Mouse (Mus musculus) 416B (cell line): ENCODE measurements around the gene Pidd1.
"Not testable (repeated sequence)": the region's sequence is repeated elsewhere in the genome, so short reads cannot be mapped to it uniquely, and the experiment has no call there.

Source experiments
- DNase-seq: peaks from one replicate; pipeline ENCODE4 v3.0.0; 2011; ENCODE audit warnings: low read depth

The Pidd1 gene

DNA sequence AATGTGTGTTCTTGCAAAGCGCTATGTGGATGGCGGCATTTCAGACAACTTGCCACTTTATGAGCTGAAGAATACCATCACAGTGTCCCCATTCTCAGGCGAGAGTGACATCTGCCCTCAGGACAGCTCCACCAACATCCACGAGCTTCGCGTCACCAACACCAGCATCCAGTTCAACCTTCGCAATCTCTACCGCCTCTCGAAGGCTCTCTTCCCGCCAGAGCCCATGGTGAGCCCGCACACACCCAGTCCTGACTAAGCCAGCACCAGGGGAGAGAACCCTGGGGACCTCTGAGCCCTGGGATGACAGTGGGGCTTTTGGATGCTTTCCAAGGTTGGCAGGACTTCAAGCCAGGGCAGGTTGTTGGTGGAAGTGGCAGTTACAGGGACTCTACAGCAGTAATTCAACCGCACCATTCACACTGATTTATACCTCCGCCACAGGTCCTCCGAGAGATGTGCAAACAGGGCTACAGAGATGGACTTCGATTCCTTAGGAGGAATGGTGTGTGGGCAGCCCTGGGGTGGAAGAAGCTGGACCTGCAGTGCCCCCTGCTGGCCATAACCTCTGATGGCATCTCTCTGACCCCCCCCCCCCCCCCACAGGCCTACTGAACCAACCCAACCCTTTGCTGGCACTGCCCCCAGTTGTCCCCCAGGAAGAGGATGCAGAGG, 14.3 kb upstream of the Pidd1 start:
- peak; percentile 61 for DNase-seq

DNA sequence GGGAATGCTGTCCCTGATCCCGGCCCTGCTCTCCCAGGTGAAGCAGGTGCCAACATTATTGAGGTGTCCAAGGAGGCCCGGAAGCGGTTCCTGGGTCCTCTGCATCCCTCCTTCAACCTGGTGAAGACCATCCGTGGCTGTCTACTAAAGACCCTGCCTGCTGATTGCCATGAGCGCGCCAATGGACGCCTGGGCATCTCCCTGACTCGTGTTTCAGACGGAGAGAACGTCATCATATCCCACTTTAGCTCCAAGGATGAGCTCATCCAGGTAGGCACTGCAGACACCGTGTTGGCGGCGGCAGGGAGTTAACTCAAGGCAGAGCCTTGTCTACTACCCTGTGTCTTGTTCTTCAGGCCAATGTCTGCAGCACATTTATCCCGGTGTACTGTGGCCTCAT, 13.4 kb upstream of the Pidd1 start:
- DNase-seq, result no peak

DNA sequence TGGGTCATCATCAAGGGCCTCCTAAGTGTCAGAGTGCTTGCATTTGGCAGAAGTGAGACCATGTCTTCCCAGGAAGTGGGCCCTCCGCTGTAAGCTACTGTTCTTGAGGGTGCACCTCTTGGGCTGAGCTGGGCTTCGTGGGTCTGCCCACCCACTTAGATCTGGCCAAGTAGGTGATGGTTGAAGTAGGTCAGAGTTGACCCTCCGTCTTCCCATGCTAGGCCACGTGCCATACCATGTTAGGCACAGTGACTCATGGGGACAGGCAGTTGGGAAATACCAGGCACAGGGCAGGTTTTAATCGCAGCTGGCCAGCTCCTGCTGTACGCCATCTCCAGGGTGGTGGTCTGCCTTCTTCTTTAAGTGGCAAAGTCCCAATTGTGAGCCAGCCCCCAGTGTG, 12.9 kb upstream of the Pidd1 start:
- DNase-seq, result peak; percentile 64

DNA sequence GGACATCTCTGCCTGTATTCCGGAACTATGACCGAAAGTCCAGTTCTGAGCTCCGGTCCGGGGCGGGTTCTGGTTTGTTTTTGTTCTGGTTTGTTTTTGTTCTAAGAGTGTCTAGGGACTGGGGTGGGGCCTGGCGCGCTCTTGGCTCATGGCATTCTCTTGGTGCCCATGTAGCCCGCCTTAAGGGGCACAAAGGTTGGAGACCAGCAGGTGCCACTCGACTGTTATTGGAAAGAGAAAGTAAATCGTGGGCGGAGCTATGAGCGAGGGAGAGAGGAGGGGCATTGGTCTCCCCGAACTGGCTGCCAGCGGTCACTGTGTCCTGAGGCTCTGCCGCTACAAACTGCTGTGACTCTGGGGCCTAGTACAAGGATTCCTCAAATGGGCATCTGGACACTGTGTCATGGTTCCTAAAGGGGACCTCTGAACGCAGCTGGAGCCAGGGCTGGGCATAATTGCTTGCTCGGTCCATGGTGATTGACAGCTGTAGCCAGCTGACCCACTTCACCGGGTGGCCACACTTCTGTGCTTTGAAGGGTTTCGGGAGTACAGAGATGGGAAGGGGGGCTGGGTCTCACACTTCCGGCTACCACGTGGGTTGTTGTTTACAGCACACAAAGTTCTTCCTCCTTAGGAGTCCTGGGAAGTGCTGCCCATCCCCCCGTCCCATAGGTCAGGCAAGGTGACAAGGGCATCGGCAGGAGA, 11.9 kb upstream of the Pidd1 start:
- peak; percentile 83 for DNase-seq

DNA sequence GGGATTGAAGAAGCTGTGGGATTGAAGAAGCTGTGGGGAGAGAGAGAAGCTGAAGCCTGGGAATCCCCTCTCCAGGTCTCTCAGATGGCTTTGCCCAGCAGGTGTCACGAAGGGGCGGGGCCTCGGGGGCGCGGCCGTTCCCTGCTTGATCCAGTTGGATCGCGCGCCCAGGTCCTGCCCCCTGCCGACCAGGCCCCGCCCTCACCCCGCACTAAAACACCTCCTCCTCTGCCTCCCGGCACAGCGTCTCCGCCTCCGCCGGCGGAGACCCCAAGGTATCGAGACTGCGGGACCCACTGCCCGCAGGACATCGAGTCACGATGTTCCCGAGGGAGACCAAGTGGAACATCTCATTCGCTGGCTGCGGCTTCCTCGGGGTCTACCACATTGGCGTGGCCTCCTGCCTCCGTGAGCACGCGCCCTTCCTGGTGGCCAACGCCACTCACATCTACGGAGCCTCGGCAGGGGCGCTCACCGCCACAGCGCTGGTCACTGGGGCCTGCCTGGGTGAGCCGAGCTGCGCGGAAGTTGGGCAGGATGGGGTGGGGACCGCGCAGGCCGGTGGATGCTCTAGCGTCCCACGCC, 11.2 kb upstream of the Pidd1 start, which contains the start of gene Pnpla2:
Gene Pnpla2, plus strand, starts transcription at position 232 of the 585 bp plus-strand sequence.
- peak; percentile 93 for DNase-seq

DNA sequence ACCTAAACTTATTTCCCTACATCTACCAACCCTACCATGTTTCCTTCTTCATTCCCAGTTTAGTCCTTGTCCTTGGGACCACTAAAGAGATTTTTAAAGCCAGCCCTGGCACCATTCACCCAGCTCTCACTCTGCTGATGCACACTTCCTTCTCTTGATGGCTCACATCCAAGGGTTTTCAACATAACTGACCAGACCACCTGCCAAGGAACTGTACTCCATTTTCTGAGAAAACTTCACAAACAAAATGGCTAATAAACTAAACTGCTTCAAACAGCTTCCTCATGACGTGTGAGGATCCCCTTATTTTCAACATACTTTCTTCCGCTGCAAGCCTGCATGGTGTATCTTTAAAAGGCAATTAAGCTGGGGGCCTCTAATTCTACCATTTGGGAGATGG, 9.8 kb upstream of the Pidd1 start:
- DNase-seq, result peak; percentile 54

DNA sequence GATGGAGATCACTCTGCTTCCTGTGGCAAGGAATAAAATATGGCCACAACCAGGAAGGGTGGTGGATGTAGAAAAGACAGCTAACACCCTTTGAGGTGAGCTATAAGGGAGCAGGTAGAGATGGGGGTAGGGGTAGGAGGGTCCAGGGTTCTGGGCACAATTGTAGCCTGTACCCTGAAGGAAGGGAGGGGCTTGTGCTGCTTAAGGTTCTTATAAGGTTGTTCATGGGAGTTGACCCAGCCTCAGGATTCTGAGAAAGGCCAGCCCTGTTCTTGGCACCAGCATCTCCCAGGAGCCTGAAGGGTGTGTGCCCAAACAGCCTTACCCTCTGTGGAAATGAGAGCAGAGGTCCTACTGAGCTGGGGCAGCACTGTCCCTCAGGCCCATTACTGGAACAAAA, 8.1 kb upstream of the Pidd1 start:
- DNase-seq, result no peak

DNA sequence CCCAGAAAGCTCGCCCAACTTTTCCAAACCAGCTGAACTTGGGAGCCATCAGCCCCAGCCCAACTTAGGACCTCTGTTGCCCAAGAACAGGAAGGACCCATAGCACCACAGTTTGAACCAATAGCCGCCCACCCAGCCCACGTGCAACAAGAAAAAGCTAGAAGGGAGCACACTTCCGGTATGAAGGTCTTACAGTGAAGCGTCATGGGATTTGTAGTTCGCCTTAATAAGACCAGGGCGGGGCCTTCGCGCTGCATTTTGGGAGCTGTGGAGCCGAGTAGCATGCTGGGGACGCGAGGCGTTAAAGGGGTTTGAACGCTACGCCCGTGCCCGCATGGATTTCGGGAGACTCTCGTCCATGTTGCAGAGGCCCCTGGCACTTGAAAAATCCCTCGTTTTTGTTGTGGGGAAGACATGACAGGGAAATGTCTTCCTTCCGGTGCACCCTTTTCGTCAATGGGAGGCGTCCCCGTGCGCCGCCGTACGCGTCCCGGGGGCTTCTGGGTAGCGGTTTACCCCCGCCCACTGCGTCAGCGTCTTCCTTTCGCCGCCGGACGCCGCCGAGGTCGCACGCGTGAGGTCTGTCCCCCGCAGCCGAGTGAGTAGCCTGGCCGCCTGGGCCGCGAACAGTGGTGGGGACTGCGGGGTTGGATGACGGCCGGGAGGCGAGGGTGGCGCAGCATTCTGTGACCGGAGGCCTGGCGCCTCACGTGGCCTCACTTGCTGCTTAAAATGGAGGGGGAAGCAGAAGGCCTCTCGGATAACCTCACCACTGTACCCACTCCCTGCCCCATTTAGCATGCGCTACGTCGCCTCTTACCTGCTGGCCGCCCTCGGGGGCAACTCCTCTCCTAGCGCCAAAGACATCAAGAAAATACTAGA, 3.5 kb upstream of the Pidd1 start, which contains the start of gene Rplp2:
Gene Rplp2, plus strand, starts transcription at position 261 of the 882 bp plus-strand sequence.
- peak; percentile 99 for DNase-seq

DNA sequence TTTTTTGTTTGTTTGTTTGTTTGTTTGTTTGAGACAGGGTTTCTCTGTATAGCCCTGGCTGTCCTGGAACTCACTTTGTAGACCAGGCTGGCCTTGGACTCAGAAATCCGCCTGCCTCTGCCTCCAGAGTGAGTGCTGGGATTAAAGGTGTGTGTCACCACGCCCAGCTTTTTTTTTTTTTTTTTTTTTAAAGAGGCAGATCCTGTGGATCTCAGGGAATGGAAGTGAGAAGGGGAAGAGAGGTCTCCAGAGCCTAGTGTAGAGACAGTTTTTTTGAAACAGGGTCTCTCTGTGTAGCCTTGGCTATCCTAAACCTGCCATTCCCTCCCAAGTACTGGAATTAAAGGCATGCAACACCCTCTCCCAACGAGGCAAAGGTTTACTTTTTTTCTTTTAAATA, 2.5 kb upstream of the Pidd1 start:
- DNase-seq, result not testable (repeated sequence)

DNA sequence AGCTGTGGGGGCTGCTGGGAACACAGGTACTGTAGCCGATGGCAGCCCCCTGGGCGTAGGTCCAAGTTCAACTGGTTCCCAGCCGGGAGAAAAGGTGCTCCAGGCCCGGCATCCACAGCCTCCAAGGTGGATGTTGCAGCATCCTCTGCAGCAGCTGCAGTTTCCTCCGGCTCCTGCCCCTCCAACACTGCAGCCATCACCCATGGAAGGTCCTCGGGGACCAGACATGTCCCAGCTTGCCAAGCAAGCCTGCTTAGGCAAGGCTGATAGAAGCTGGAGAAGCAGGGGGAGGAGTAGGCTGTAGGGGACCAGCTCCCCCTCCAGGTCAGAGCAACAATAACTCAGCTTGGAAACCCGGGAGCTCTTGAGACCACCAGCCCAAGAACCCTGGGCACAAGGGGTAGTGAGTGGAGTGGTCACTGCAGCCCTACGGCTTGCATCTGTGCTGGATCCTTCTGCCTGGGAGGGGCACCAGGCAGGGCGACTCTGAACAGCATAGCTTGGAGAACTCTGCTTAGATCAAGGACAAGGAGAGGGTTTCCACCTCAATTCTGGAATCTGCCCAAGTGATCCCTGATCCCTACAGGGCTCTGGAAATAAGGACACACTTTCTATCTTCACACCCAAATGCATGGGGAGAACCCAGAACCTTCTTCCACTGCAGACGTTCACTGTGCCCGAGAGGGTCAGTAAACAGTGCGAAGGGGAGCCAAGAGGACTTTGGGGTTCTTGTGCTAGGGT, 574 bp downstream of the Pidd1 start:
- DNase-seq, result peak; percentile 86

DNA sequence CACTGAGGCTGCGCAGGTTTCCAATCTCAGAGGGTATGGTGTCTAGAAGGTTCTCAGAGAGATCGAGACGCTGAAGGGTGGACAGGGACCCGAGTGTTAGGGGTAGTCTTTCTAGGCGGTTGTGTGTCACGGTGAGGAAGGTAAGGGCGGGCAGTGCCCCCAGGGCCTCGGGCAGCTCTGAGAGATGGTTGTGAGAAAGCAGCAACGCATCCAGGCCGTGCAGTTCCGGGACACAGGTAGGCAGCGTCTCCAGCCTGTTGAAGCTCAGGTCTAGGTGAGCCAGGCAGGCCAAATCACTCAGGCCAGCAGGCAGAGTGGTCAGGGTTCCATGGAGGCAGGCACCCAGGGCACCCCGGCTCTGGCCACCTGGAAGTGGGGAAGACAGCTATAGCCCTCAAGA, 1.6 kb downstream of the Pidd1 start:
- DNase-seq, result no peak

DNA sequence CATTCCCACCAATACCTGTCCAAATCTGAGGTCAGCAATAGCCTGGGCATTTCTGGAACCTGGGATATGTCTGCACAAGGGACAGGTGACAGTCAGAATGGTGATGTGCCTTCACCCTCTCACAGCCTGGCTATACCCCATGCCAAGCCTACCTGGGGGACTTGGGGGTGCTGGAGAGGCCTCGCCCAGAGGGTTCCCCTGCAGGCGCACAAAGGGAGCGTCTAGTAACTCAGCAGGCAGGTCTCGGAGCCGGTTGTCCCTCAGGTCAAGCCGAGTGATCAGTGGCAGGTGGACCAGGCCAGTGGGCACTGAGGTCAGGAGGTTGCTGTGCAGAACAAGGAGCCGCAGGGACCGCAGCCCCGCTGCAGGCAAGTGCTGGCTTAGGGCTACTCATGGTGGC, 2.4 kb downstream of the Pidd1 start:
- no peak for DNase-seq

DNA sequence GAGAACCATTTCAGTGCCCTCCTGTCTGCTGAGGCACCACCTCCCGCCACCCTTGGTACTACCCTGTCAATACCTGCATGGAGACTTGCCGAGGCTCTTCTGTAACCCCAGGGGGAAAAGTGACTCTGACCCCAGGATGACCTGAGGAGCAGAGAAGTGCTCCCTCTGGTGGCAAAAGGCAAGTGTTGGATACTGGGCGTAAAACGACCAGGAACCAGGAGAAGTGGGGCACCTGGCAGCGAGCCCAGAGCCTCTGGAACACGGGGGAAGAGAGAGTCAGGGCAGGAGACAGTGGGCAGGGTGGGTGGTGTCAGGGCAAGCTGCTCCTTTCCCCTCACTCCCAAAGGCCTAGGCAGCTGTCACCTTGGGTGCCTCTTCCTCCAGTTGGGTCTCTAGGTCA, 3.2 kb downstream of the Pidd1 start:
- DNase-seq, result peak; percentile 74

DNA sequence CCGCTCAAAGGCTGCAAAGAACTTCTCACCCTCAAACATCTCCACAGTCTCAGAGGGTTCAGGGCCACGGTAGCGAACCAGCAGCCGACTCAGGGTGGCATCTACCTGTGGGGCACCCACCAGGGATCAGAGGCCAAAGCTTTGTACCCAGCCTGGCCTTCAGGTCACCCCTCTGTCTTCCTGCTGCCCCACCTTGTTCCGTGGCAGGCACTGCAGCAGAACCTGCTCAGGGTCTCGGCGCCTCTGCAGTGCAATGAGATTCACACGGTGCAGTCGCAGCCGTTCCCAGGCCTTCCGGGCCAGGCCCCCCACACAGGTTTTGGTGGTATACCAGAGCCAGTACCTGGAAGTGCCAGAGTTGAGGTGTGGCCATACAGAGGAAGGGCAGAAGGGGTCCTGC, 4.0 kb downstream of the Pidd1 start:
- DNase-seq, result no peak

DNA sequence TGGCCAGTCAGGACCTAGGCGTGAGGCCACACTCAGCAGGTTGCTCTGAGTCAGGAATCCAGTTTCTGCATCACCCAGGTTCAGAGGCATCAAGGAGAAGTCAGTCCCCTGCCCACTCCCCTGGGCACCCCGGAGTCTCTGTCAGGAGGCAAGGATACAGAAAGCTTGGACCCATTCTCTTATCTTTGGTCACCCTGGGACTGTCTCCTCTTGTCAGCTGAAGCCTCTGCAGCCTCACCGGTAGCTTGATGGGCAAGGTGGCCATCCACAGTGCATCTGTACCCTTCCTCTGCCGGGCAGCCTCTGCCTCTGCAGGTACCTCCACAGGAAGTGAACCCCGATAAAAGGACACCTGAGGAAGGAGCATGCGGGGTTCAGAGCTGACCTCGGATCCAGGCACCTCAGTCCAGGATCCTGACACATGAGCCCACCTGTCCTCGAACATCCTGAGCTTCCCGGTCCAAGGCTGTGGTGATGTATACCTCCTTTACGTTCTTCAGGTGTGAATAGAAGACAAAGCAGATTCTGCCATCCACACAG, 4.6 kb downstream of the Pidd1 start:
- DNase-seq, result no peak

DNA sequence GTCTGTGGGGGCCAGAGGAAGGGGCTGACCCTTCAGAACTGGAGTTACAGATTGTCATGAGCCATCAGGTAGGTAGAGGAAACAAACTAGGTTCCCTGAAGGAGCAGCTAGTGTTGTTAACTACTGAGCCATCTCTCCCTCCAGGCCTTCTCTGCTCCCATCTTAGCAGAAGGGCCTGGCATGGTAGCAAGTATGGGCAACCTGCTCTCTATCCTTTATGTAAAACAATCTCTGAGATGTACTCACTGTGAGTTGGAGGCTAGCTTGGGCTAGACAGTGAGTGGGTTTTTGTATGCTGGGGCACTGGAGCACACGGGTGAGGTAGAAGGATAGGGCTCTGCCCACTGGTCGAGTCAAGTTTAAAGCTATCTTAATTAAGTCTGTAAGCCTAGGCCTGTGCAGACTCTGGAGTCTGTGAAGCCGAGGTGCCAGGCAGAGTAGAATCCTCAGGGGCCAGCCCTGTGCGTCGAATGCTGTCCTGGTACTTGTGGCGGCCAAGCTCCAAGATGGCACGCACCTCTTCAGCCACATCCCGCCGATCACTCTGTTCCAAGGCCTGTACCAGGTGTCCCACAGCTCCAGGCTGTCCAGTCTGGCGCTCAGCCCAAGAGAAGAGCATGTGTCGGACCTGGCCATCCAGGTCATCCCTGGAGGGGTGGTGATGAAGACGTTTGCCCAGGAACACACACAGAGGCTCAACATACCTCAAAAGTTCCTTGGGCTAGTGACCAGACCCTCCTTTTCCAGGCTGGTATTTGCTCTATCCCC, 5.4 kb downstream of the Pidd1 start:
- no peak for DNase-seq

DNA sequence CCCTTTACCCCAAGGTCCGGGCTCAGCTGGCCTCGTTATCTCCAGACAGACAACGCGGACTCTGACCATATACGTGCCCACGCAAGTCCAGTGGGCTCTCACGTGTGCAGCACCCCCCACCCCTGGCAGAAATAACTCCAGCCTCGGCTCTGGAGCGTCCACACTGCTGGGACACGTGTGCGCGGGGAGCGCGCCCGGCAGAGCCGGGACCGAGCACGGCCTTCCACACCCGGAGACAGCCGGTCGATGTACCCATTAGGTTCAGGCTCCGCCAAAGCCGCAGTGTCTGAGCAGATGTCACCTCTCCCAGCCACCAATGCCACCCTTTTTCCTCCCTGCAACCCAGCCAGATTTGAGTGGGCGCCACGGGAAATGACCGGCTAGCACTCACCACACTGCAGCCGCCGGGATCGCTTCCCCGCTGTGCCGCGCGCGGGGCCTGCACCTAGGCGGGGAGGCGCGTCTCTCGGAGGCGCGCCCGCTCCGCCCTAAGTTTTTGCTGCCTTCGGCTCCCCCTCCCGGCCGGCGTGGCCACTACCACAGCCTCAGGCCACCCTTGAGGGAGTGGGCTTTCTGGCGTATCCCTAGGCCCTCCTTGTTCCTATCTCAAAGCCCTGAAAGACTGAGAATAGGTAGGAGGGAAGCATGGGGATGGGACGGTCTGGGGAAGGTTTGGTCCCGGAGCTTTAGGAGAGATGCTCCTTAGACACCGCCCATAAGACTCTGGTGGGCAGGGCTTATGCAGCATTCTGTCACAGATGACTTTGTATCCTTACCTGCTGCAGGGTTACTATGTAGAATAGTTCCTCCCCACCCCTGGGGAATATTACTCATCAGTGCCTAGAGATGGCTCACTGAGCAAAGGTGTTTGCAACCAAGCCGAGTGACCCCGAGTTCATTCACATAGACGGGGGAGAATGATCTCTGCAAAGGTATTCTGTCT, 6.4 kb downstream of the Pidd1 start, which contains the start of gene Slc25a22:
Gene Slc25a22, minus strand, starts transcription at position 715 of the 943 bp plus-strand sequence.
- DNase-seq, result peak; percentile 77

DNA sequence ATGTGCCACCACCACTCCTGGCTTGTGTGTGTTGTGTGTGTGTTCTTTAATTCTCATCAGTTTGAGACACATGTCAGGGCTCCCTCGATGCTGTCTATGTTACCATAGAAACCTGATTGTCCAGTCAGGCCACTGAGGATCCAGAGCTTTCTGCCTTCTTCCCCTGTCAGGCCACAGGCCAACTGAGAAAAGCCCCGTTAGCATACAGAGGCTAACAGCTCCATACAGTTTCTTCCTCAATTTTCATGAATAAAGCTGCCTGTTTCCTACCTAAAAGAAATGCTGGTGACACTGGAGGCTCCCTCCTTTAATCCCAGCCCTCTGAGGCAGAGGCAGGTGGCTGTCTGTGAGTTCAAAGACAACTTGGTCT, 7.3 kb downstream of the Pidd1 start:
- DNase-seq, result no peak

DNA sequence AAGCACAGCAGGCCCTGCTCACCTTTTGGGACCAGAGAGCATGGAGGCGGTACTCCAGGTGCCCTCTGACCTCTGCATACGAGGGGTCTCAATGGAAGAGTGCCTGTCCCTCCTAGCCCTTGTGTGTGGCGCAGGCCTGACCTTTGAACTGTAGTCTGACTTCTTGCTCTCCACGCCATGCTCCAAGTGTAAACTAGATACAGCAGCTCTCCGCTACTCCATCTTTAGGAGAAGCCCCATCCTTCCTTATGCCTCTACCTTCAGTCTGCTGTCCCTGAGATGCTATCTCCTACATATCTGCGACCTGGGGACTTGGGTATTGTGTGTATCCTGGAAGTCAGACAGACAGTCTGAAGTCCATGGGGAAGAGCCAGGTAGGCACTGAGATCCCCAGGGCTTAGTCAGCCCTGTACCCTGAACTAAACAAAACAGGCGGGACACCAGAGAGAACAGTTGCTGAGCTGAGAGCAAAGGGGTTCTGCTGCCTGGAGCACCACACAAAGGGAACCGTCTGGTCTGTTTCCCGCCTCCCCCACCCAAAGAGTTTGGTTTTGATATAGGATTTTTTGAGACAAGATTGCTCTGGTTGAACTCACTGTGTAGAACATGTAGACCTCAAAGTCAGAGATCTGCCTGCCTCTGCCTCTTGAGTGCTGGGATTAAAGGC, 7.8 kb downstream of the Pidd1 start:
- no peak for DNase-seq
